Mouse (Mus musculus) CH12.LX (cell line): Measurements from ENCODE around the gene Arhgap36. TPM values are rescaled to one million over a fixed set of nuclear protein-coding genes. Genes with fewer than 3 reads are reported as not detected.

ENCODE experiments used
- DNase-seq: peaks from one replicate; pipeline ENCODE4 v3.0.0-alpha.2; 2013; ENCODE audit errors: extremely low read depth
- H3K27ac ChIP-seq: 2 replicates; pipeline ENCODE4 v1.5.1; 2012; ENCODE audit warnings: low read depth, mild to moderate bottlenecking, control low read depth, moderate library complexity; ENCODE audit not compliant: insufficient read depth
- H3K27me3 ChIP-seq: replicated peaks from 2 replicates; pipeline ENCODE3; 2012; ENCODE audit warnings: inconsistent platforms
- H3K36me3 ChIP-seq, 2 experiments: replicated peaks in 1 of 2; 2 replicates each; pipeline versions ENCODE3 to v1.6.1; 2012; ENCODE audit warnings: inconsistent platforms in 1 of 2, low read length in 1 of 2, mild to moderate bottlenecking in 1 of 2, mixed read lengths in 1 of 2, moderate library complexity in 1 of 2; ENCODE audit not compliant: control insufficient read depth in 1 of 2, insufficient read depth in 1 of 2
- H3K4me1 ChIP-seq, 2 experiments: 2 replicates each; pipeline ENCODE4 v1.6.1; 2012; ENCODE audit warnings: inconsistent platforms in 1 of 2, moderate library complexity in 1 of 2; ENCODE audit not compliant: insufficient read depth in 2 of 2, control insufficient read depth in 1 of 2
- H3K4me2 ChIP-seq: 2 replicates; pipeline ENCODE4 v1.6.1; 2012; ENCODE audit warnings: low read depth, mild to moderate bottlenecking, control low read depth; ENCODE audit not compliant: poor library complexity, insufficient read depth, severe bottlenecking
- H3K4me3 ChIP-seq, 3 experiments: fragments of 150-350 bp in 1 of 3; sonication (generic) in 1 of 3; replicated peaks in 1 of 3; 2 replicates each; pipeline versions ENCODE3 to v1.5.1; 2011 to 2012; ENCODE audit warnings: low read depth in 2 of 3, low read length in 2 of 3, mild to moderate bottlenecking in 2 of 3, moderate library complexity in 2 of 3, control low read depth in 1 of 3, improper control_type of control experiment in 1 of 3, inconsistent platforms in 1 of 3, mixed read lengths in 1 of 3; ENCODE audit not compliant: poor library complexity in 1 of 3
- H3K79me2 ChIP-seq: replicated peaks from 2 replicates; pipeline ENCODE4 v1.6.1; 2012; ENCODE audit warnings: mild to moderate bottlenecking, moderate library complexity; ENCODE audit not compliant: control insufficient read depth, poor library complexity, insufficient read depth, severe bottlenecking; ENCODE audit errors: extremely low read depth
- H3K9ac ChIP-seq: 2 replicates; pipeline ENCODE4 v1.6.1; 2012; ENCODE audit warnings: low read depth, mild to moderate bottlenecking, control low read depth, moderate library complexity; ENCODE audit not compliant: insufficient read depth
- H3K9me3 ChIP-seq: replicated peaks from 2 replicates; pipeline ENCODE3; 2012; ENCODE audit warnings: low read length, inconsistent platforms, mixed read lengths
- BHLHE40 ChIP-seq: IDR thresholded peaks from 2 replicates; pipeline ENCODE4 v1.6.1; 2011; ENCODE audit warnings: mild to moderate bottlenecking, low read depth, low read length, improper control_type of control experiment
- CHD2 ChIP-seq: IDR thresholded peaks from 2 replicates; pipeline ENCODE4 v1.6.1; 2011; ENCODE audit warnings: low read length, improper control_type of control experiment
- CTCF ChIP-seq, 2 experiments: IDR thresholded peaks in 1 of 2; conservative IDR thresholded peaks in 1 of 2; 2 replicates each; pipeline ENCODE4 v1.5.1; 2011 to 2012; ENCODE audit warnings: low read depth in 2 of 2, low read length in 2 of 2, improper control_type of control experiment in 1 of 2, inconsistent platforms in 1 of 2, mild to moderate bottlenecking in 1 of 2, moderate library complexity in 1 of 2
- E2F4 ChIP-seq: IDR thresholded peaks from 2 replicates; pipeline ENCODE4 v1.6.1; 2011; ENCODE audit warnings: low read depth, low read length, improper control_type of control experiment; ENCODE audit not compliant: insufficient replicate concordance
- ELF1 ChIP-seq: IDR thresholded peaks from 2 replicates; pipeline ENCODE4 v1.6.1; 2014; ENCODE audit warnings: low read depth, mild to moderate bottlenecking, inconsistent platforms, low read length, improper control_type of control experiment
- EP300 ChIP-seq: IDR thresholded peaks from 2 replicates; pipeline ENCODE4 v1.6.1; 2011; ENCODE audit warnings: low read length, improper control_type of control experiment
- HCFC1 ChIP-seq: IDR thresholded peaks from 2 replicates; pipeline ENCODE4 v1.6.1; 2012; ENCODE audit warnings: low read depth, mild to moderate bottlenecking, inconsistent platforms, low read length, improper control_type of control experiment
- IRF4 ChIP-seq: IDR thresholded peaks from 2 replicates; pipeline ENCODE4 v1.6.1; 2014; ENCODE audit warnings: low read depth, mild to moderate bottlenecking, inconsistent platforms, low read length, improper control_type of control experiment
- JUND ChIP-seq: conservative IDR thresholded peaks from 2 replicates; pipeline ENCODE4 v1.6.1; 2011; ENCODE audit warnings: low read depth, low read length, improper control_type of control experiment
- MAX ChIP-seq: IDR thresholded peaks from 2 replicates; pipeline ENCODE4 v1.6.1; 2011; ENCODE audit warnings: low read length, improper control_type of control experiment
- MAZ ChIP-seq: IDR thresholded peaks from 2 replicates; pipeline ENCODE4 v1.6.1; 2012; ENCODE audit warnings: low read depth, mild to moderate bottlenecking, inconsistent platforms, low read length, improper control_type of control experiment, moderate library complexity
- MYC ChIP-seq: IDR thresholded peaks from 2 replicates; pipeline ENCODE4 v1.6.1; 2011; ENCODE audit warnings: low read depth, mild to moderate bottlenecking, improper control_type of control experiment, low read length
- POLR2A ChIP-seq: IDR thresholded peaks from 2 replicates; pipeline ENCODE4 v1.6.1; 2011; ENCODE audit warnings: low read depth, mild to moderate bottlenecking, improper control_type of control experiment, low read length
- POLR2AphosphoS2 ChIP-seq: IDR thresholded peaks from 2 replicates; pipeline ENCODE4 v1.6.1; 2011; ENCODE audit warnings: low read depth, low read length, improper control_type of control experiment
- RCOR1 ChIP-seq: conservative IDR thresholded peaks from 2 replicates; pipeline ENCODE4 v1.6.1; 2012; ENCODE audit warnings: low read depth, mild to moderate bottlenecking, inconsistent platforms, low read length, improper control_type of control experiment
- TBP ChIP-seq: conservative IDR thresholded peaks from 2 replicates; pipeline ENCODE4 v1.6.1; 2011; ENCODE audit warnings: low read depth, low read length, improper control_type of control experiment
- TCF12 ChIP-seq: IDR thresholded peaks from 2 replicates; pipeline ENCODE4 v1.6.1; 2014; ENCODE audit warnings: low read depth, mild to moderate bottlenecking, inconsistent platforms, low read length, improper control_type of control experiment
- UBTF ChIP-seq: IDR thresholded peaks from 2 replicates; pipeline ENCODE4 v1.6.1; 2012; ENCODE audit warnings: low read depth, mild to moderate bottlenecking, inconsistent platforms, low read length, improper control_type of control experiment, moderate library complexity
- USF1 ChIP-seq: IDR thresholded peaks from 2 replicates; pipeline ENCODE4 v1.6.1; 2014; ENCODE audit warnings: low read depth, mild to moderate bottlenecking, inconsistent platforms, low read length, improper control_type of control experiment
- dilution Hi-C: fragments of 300-500 bp; cut with MboI; formaldehyde crosslinking; loops from 2 replicates; pipeline ENCODE4 v1.14.3; 2020; ENCODE audit warnings: low sequenced_read_pairs; ENCODE audit not compliant: extremely low pct_unique_long_range_greater_than_20kb, extremely low pct_ligation_motif_present
- in situ Hi-C: fragments of 300-500 bp; cut with MboI; formaldehyde crosslinking; loops from 3 replicates; pipeline ENCODE4 v1.14.3; 2019; ENCODE audit warnings: low sequenced_read_pairs, low pct_ligation_motif_present, low pct_unique_long_range_greater_than_20kb, mixed read lengths
- polyA plus RNA-seq: library from polyadenylated mRNA; unstranded; fragments of >175 nt; gene quantifications from 2 replicates; pipeline ENCODE4 v1.2.1, GENCODE M21; 2012; ENCODE audit warnings: low read depth; ENCODE audit not compliant: insufficient read length
- total RNA-seq, 2 experiments: library from RNA; depleted of rRNA; stranded (reverse); fragments of 300-350 nt in 1 of 2; fragments of >200 nt in 1 of 2; gene quantifications; 2 replicates each; pipeline ENCODE4 v1.2.3; 2012 to 2014

Arhgap36 gene
- not detected in 2 replicates for total RNA-seq (2012; rRNA removed)
- total RNA-seq (2014; rRNA removed) = not detected in 2 replicates
- polyA plus RNA-seq = not detected in 2 replicates

- H3K36me3 ChIP-seq = no peaks in the 10 kb centered on the region
- no peaks in the 10 kb centered on the region for H3K9me3 ChIP-seq
- no peak within 1 kb of the TSS for H3K4me2 ChIP-seq
- H3K27ac ChIP-seq = no peak within 1 kb of the TSS
- no peak for TF ChIP-seq RCOR1
- no peak for TF ChIP-seq CHD2
- TF ChIP-seq USF1 = no peak
- TF ChIP-seq MYC = no peak
- TF ChIP-seq BHLHE40 = no peak
- H3K9ac ChIP-seq = no peak within 1 kb of the TSS
- H3K4me1 ChIP-seq = no peaks in the 10 kb centered on the region
- dilution Hi-C loops = no loop called here
- no peak for DNase-seq
- in situ Hi-C loops = no loop called here
- H3K4me3 ChIP-seq = no peak within 1 kb of the TSS
- H3K27me3 ChIP-seq = no peaks in the 10 kb centered on the region
- H3K79me2 ChIP-seq = no peaks in the 10 kb centered on the region
These were observed at the start of gene Arhgap36 for GRCm38 (mm10) chrX:49463442-49463970. Arhgap36 (plus strand) TSS chrX:49463945.

- H3K79me2 ChIP-seq = no peaks in the 10 kb centered on the region
- H3K4me3 ChIP-seq = no peak overlapping the region
- H3K4me1 ChIP-seq = no peaks in the 10 kb centered on the region
- H3K36me3 ChIP-seq = no peaks in the 10 kb centered on the region
- no peak for TF ChIP-seq CHD2
- TF ChIP-seq UBTF = no peak
- TF ChIP-seq MYC = no peak
- TF ChIP-seq IRF4 = no peak
- H3K27me3 ChIP-seq = no peaks in the 10 kb centered on the region
- no peaks in the 10 kb centered on the region for H3K9me3 ChIP-seq
- H3K4me2 ChIP-seq = no peak overlapping the region
- no peak overlapping the region for H3K27ac ChIP-seq
- no peak overlapping the region for H3K9ac ChIP-seq
- dilution Hi-C loops = no loop called here
- in situ Hi-C loops = no loop called here
- DNase-seq = no peak
These were observed 6.0 kb upstream of the Arhgap36 start for GRCm38 (mm10) chrX:49457781-49458180.

DNA sequence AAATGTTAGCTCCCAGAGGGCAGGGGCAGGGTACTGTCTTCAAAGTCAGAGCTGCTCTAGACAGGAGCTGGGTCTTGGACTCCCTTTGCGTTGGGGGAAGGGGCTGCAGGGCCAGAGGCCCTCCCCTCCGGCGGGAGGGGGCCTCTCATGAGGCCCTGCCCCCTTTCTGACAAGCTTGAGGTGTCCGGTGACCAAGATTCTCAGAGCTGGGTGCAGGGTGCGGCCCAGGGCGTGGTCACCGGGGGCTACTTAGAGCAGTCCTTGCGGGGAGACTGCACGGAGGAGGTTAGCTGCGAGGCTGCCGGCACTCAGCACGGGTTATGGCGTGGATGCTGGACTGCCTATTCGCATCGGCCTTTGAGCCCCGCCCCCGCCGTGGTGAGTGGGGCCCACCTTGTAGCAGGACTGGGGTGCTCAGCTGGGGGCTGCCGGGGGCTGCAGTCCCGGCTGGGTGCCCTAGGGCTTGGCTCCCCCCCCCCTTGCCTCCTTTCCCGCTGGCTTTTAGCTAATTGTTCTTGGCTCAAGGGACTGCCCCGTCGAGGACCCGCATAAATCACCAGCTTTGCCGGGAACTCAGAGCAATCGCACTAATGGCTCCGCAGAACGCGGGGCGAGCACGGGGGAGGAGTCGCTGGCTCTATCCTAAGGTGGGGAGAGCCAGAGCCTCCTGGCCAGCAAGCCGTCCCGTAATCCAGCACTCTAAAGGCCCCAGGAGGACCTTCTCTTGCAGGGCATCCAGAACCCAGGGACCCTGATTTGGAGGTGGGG lies 6.7 kb downstream of the Arhgap36 start:
- H3K9ac ChIP-seq = no peak overlapping the region
- H3K79me2 ChIP-seq = no peaks in the 10 kb centered on the region
- DNase-seq = no peak
- no peaks in the 10 kb centered on the region for H3K4me1 ChIP-seq
- no peak overlapping the region for H3K27ac ChIP-seq
- in situ Hi-C loops = no loop called here
- H3K27me3 ChIP-seq = no peaks in the 10 kb centered on the region
- no peaks in the 10 kb centered on the region for H3K36me3 ChIP-seq
- dilution Hi-C loops = no loop called here
- H3K4me2 ChIP-seq = no peak overlapping the region
- no peaks in the 10 kb centered on the region for H3K9me3 ChIP-seq
- TF ChIP-seq E2F4 = no peak
- no peak for TF ChIP-seq CTCF (conservative IDR thresholded peaks at IDR 0.05 in 1 of 2, IDR thresholded peaks at IDR 0.05 in 1 of 2; ENCODE audit: low read depth in 2 of 2, low read length in 2 of 2)
- TF ChIP-seq TBP = no peak
- no peak for TF ChIP-seq POLR2AphosphoS2
- no peak for TF ChIP-seq MAX
- no peak for TF ChIP-seq POLR2A
- no peak for TF ChIP-seq JUND
- no peak for TF ChIP-seq TCF12
- no peak for TF ChIP-seq MYC
- no peak for TF ChIP-seq UBTF
- TF ChIP-seq EP300 = no peak
- no peak for TF ChIP-seq HCFC1
- no peak for TF ChIP-seq ELF1
- TF ChIP-seq MAZ = no peak
- TF ChIP-seq, all 38 proteins: peak for 0
- H3K4me3 ChIP-seq = no peak overlapping the region
